Mouse (Mus musculus) CH12.LX (cell line): Measurements from ENCODE around the gene Ugt1a2. TPM values are rescaled to one million over a fixed set of nuclear protein-coding genes. Genes with fewer than 3 reads are reported as not detected.

Experiments used
- DNase-seq: peaks from one replicate; pipeline ENCODE4 v3.0.0-alpha.2; 2013; ENCODE audit errors: extremely low read depth
- H3K27ac ChIP-seq: 2 replicates; pipeline ENCODE4 v1.5.1; 2012; ENCODE audit warnings: low read depth, mild to moderate bottlenecking, control low read depth, moderate library complexity; ENCODE audit not compliant: insufficient read depth
- H3K27me3 ChIP-seq: replicated peaks from 2 replicates; pipeline ENCODE3; 2012; ENCODE audit warnings: inconsistent platforms
- H3K36me3 ChIP-seq, 2 experiments: replicated peaks in 1 of 2; 2 replicates each; pipeline versions ENCODE3 to v1.6.1; 2012; ENCODE audit warnings: inconsistent platforms in 1 of 2, low read length in 1 of 2, mild to moderate bottlenecking in 1 of 2, mixed read lengths in 1 of 2, moderate library complexity in 1 of 2; ENCODE audit not compliant: control insufficient read depth in 1 of 2, insufficient read depth in 1 of 2
- H3K4me1 ChIP-seq, 2 experiments: 2 replicates each; pipeline ENCODE4 v1.6.1; 2012; ENCODE audit warnings: inconsistent platforms in 1 of 2, moderate library complexity in 1 of 2; ENCODE audit not compliant: insufficient read depth in 2 of 2, control insufficient read depth in 1 of 2
- H3K4me2 ChIP-seq: 2 replicates; pipeline ENCODE4 v1.6.1; 2012; ENCODE audit warnings: low read depth, mild to moderate bottlenecking, control low read depth; ENCODE audit not compliant: poor library complexity, insufficient read depth, severe bottlenecking
- H3K4me3 ChIP-seq, 3 experiments: fragments of 150-350 bp in 1 of 3; sonication (generic) in 1 of 3; replicated peaks in 1 of 3; 2 replicates each; pipeline versions ENCODE3 to v1.5.1; 2011 to 2012; ENCODE audit warnings: low read depth in 2 of 3, low read length in 2 of 3, mild to moderate bottlenecking in 2 of 3, moderate library complexity in 2 of 3, control low read depth in 1 of 3, improper control_type of control experiment in 1 of 3, inconsistent platforms in 1 of 3, mixed read lengths in 1 of 3; ENCODE audit not compliant: poor library complexity in 1 of 3
- H3K79me2 ChIP-seq: replicated peaks from 2 replicates; pipeline ENCODE4 v1.6.1; 2012; ENCODE audit warnings: mild to moderate bottlenecking, moderate library complexity; ENCODE audit not compliant: control insufficient read depth, poor library complexity, insufficient read depth, severe bottlenecking; ENCODE audit errors: extremely low read depth
- H3K9ac ChIP-seq: 2 replicates; pipeline ENCODE4 v1.6.1; 2012; ENCODE audit warnings: low read depth, mild to moderate bottlenecking, control low read depth, moderate library complexity; ENCODE audit not compliant: insufficient read depth
- H3K9me3 ChIP-seq: replicated peaks from 2 replicates; pipeline ENCODE3; 2012; ENCODE audit warnings: low read length, inconsistent platforms, mixed read lengths
- E2F4 ChIP-seq: IDR thresholded peaks from 2 replicates; pipeline ENCODE4 v1.6.1; 2011; ENCODE audit warnings: low read depth, low read length, improper control_type of control experiment; ENCODE audit not compliant: insufficient replicate concordance
- EP300 ChIP-seq: IDR thresholded peaks from 2 replicates; pipeline ENCODE4 v1.6.1; 2011; ENCODE audit warnings: low read length, improper control_type of control experiment
- ETS1 ChIP-seq: conservative IDR thresholded peaks from 2 replicates; pipeline ENCODE4 v1.6.1; 2012; ENCODE audit warnings: low read depth, mild to moderate bottlenecking, inconsistent platforms, low read length, improper control_type of control experiment, moderate library complexity
- JUN ChIP-seq: IDR thresholded peaks from 2 replicates; pipeline ENCODE4 v1.6.1; 2011; ENCODE audit warnings: low read depth, mild to moderate bottlenecking, low read length, improper control_type of control experiment, moderate library complexity; ENCODE audit not compliant: insufficient read depth
- JUND ChIP-seq: conservative IDR thresholded peaks from 2 replicates; pipeline ENCODE4 v1.6.1; 2011; ENCODE audit warnings: low read depth, low read length, improper control_type of control experiment
- MAX ChIP-seq: IDR thresholded peaks from 2 replicates; pipeline ENCODE4 v1.6.1; 2011; ENCODE audit warnings: low read length, improper control_type of control experiment
- MAZ ChIP-seq: IDR thresholded peaks from 2 replicates; pipeline ENCODE4 v1.6.1; 2012; ENCODE audit warnings: low read depth, mild to moderate bottlenecking, inconsistent platforms, low read length, improper control_type of control experiment, moderate library complexity
- MXI1 ChIP-seq: IDR thresholded peaks from 2 replicates; pipeline ENCODE4 v1.6.1; 2011; ENCODE audit warnings: mild to moderate bottlenecking, low read depth, low read length, improper control_type of control experiment
- NRF1 ChIP-seq: IDR thresholded peaks from 2 replicates; pipeline ENCODE4 v1.6.1; 2014; ENCODE audit warnings: low read depth, mild to moderate bottlenecking, inconsistent platforms, low read length, improper control_type of control experiment, moderate library complexity
- RCOR1 ChIP-seq: conservative IDR thresholded peaks from 2 replicates; pipeline ENCODE4 v1.6.1; 2012; ENCODE audit warnings: low read depth, mild to moderate bottlenecking, inconsistent platforms, low read length, improper control_type of control experiment
- ZKSCAN1 ChIP-seq: IDR thresholded peaks from 2 replicates; pipeline ENCODE4 v1.6.1; 2012; ENCODE audit warnings: low read depth, inconsistent platforms, low read length, improper control_type of control experiment, borderline replicate concordance
- ZMIZ1 ChIP-seq: IDR thresholded peaks from 2 replicates; pipeline ENCODE4 v1.6.1; 2012; ENCODE audit warnings: low read depth, mild to moderate bottlenecking, inconsistent platforms, low read length, improper control_type of control experiment
- ZNF384 ChIP-seq: IDR thresholded peaks from 2 replicates; pipeline ENCODE4 v1.6.1; 2012; ENCODE audit warnings: low read depth, low read length, improper control_type of control experiment, inconsistent platforms
- dilution Hi-C: fragments of 300-500 bp; cut with MboI; formaldehyde crosslinking; loops from 2 replicates; pipeline ENCODE4 v1.14.3; 2020; ENCODE audit warnings: low sequenced_read_pairs; ENCODE audit not compliant: extremely low pct_unique_long_range_greater_than_20kb, extremely low pct_ligation_motif_present
- in situ Hi-C: fragments of 300-500 bp; cut with MboI; formaldehyde crosslinking; loops from 3 replicates; pipeline ENCODE4 v1.14.3; 2019; ENCODE audit warnings: low sequenced_read_pairs, low pct_ligation_motif_present, low pct_unique_long_range_greater_than_20kb, mixed read lengths
- polyA plus RNA-seq: library from polyadenylated mRNA; unstranded; fragments of >175 nt; gene quantifications from 2 replicates; pipeline ENCODE4 v1.2.1, GENCODE M21; 2012; ENCODE audit warnings: low read depth; ENCODE audit not compliant: insufficient read length
- total RNA-seq, 2 experiments: library from RNA; depleted of rRNA; stranded (reverse); fragments of 300-350 nt in 1 of 2; fragments of >200 nt in 1 of 2; gene quantifications; 2 replicates each; pipeline ENCODE4 v1.2.3; 2012 to 2014

The Ugt1a2 gene
- total and polyA plus RNA-seq, 3 experiments, result not detected

DNA sequence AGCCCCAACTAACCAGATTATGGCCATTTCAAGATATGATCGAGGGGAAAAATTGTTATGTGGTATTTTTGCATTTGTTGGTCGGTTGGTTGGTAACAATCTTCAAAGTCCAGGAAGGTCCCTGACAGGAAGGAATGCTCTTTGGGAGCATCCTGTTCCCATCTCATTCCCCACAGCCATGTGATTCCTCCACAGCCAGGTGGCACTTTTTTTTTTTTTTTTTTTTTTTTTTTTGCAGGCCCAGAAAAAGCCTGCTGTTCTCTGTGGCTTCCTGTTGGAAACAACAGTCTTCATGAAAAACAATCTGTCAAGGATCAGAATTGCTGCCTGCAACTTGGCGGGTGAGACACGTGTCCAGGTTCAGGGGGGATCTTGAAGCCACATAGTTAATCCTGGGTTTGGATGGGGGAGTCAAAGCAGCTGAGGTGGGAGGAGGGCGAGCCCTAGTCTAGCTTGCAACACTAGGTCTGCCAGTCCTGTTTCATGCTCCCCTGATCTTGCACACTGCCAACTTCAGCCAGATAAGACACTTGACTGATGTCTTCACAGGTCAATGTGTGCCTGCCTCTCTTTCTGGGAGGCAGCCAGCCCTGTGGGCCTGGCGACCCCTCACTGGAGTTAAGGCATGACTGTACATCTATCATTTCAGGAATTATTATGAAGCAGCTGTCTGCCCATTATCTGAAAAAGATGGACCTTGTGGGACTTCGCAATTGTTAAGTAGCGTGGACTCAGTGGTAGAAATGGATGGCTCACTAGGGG, 58.7 kb downstream of the Ugt1a2 start:
- in situ Hi-C loops, result no loop called here
- no peak overlapping the region for H3K4me2 ChIP-seq
- TF ChIP-seq ZNF384 (peak; percentile 87), ETS1 (no peak)
- TF ChIP-seq, all 38 proteins: peak for 1
- Histone ChIP-seq H3K27me3 (peaks cover 6% of the 10 kb centered on the region), H3K79me2 (no peaks in the 10 kb centered on the region), H3K9ac (no peak overlapping the region), H3K27ac (no peak overlapping the region), H3K4me3 (no peak overlapping the region), H3K9me3 (peaks cover 42% of the 10 kb centered on the region), H3K4me1 (peaks cover 2 to 29% of the 10 kb centered on the region in 2 experiments; a peak in 3 of 4 replicates), H3K36me3 (peaks cover 15 to 43% of the 10 kb centered on the region in 2 experiments)
- DNase-seq, result no peak
- dilution Hi-C loops, result no loop called here

DNA sequence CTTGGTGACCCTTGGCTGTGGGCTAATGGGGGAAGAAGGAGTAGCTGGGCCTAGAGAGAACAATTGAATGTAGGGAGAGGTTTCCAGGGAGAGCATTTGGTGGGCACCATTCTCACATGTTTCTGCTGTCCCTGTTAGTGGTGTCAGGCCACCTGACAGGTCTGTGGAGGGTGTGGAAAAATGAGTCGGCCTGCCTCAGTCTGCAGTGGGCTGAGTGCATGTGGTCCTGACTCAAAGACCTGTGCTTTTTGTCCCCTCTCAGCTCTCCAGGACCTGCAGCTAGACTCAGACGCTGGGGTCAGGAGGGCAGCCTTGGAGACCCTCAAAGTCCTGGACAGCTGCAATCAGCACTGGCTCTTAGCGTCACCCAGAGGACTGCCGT, 59.2 kb downstream of the Ugt1a2 start:
- H3K4me2 ChIP-seq, result no peak overlapping the region
- H3K9ac ChIP-seq, result no peak overlapping the region
- no peak for TF ChIP-seq MAZ
- TF ChIP-seq MAX, result no peak
- no peak for TF ChIP-seq RCOR1
- no peak for TF ChIP-seq ZMIZ1
- no peak for TF ChIP-seq MXI1
- no peak for TF ChIP-seq NRF1
- TF ChIP-seq EP300, result no peak
- TF ChIP-seq E2F4, result no peak
- TF ChIP-seq JUN, result no peak
- TF ChIP-seq JUND, result no peak
- no peak for TF ChIP-seq ZKSCAN1
- peaks cover 2 to 29% of the 10 kb centered on the region in 2 experiments; a peak in 3 of 4 replicates for H3K4me1 ChIP-seq
- dilution Hi-C loops, result no loop called here
- peaks cover 40% of the 10 kb centered on the region for H3K9me3 ChIP-seq
- H3K79me2 ChIP-seq, result no peaks in the 10 kb centered on the region
- no peak overlapping the region for H3K27ac ChIP-seq
- peaks cover 4% of the 10 kb centered on the region for H3K27me3 ChIP-seq
- no peak overlapping the region for H3K4me3 ChIP-seq
- H3K36me3 ChIP-seq, result peaks cover 21 to 49% of the 10 kb centered on the region in 2 experiments
- DNase-seq, result no peak
- in situ Hi-C loops, result no loop called here
